Mouse (Mus musculus) kidney, adult 2 months (tissue): ENCODE measurements around the gene Dact2.

Source experiments
- CTCF ChIP-seq: fragments of 200-500 bp; conservative IDR thresholded peaks from 2 replicates; pipeline ENCODE4 v1.5.1; 2011; ENCODE audit warnings: low read depth, mild to moderate bottlenecking, control low read depth, low read length, moderate library complexity, mixed read lengths; ENCODE audit not compliant: insufficient read depth, insufficient read length
- POLR2A ChIP-seq: fragments of 200-500 bp; IDR thresholded peaks from one replicate; pipeline ENCODE4 v1.6.1; 2011; ENCODE audit warnings: low read depth, low read length, control low read depth

GRCm38 (mm10) chr17:14242634-14243033 lies 38.5 kb upstream of the Dact2 start:
- TF ChIP-seq CTCF (no peak), POLR2A (no peak)
